Mouse (Mus musculus): Measurements from ENCODE around the gene Zbtb21.

DNA sequence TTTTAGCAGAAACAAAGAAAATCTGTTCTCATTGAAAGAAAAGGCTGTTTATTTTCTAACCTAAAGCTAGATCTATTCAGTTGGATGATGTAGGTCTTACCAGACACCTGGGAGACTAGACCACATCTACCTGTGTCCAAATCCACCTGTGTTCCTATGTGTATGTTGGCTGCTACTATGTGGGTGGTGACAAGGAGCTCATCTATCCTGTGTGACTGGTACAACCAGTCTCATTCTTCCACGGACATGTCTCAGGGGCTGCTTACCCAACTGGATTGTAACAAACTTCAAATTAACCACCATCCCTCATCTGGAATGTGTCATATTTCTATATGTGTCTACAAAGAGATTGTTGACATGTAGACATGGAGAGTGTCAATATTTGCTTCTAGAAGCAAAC, 38.7 kb downstream of the Zbtb21 start:
- no peak for TF ChIP-seq CTCF (IDR thresholded peaks at IDR 0.05; ENCODE audit: extremely low read depth, insufficient read depth, insufficient read length, insufficient replicate concordance)
- no peak for TF ChIP-seq POLR2A (IDR thresholded peaks at IDR 0.05; ENCODE audit: low read depth, low read length)
